Mouse (Mus musculus) left cerebral cortex, adult 2 months (tissue): ENCODE measurements around the gene Irak1. TPM values are rescaled to one million over a fixed set of nuclear protein-coding genes. Genes with fewer than 3 reads are reported as not detected.

Source experiments
- DNase-seq, 2 experiments: peaks; one replicate each; pipeline ENCODE4 v3.0.0; 2021 to 2022; ENCODE audit warnings: low spot score in 2 of 2, mixed read lengths in 1 of 2; ENCODE audit errors: extremely low spot score in 1 of 2
- H3K27ac ChIP-seq: fragments of 200-600 bp; 2 replicates; pipeline ENCODE4 v1.8.1; 2022
- H3K4me3 ChIP-seq: fragments of 200-600 bp; 2 replicates; pipeline ENCODE4 v1.8.1; 2022
- CTCF ChIP-seq: fragments of 200-600 bp; IDR thresholded peaks from 2 replicates; pipeline ENCODE4 v1.8.1; 2022; ENCODE audit warnings: antibody characterized with exemption, mild to moderate bottlenecking, moderate library complexity
- intact Hi-C: fragments of 180-260 bp; cut with DNase I; formaldehyde crosslinking; loops from one replicate; pipeline ENCODE4 v1.15.1; 2025
- long read RNA-seq, 2 experiments: library from polyadenylated mRNA; stranded (forward); transcript quantifications; one replicate each; pipeline ENCODE4 v2.0.0; 2021; ENCODE audit warnings: borderline mapping rate in 2 of 2
- total RNA-seq, 2 experiments: library from RNA; stranded (reverse); gene quantifications; 2 replicates each; pipeline ENCODE4 v1.2.3; 2021

Irak1 gene
- 10 to 100 TPM; 47.9 to 54.2 TPM for total RNA-seq
- long read RNA-seq, experiment 1, transcript Irak1-204 (14 exons, 3,825 nt): minor isoform, 5 of 84 reads
- long read RNA-seq, experiment 1, transcript Irak1-206 (14 exons, 3,835 nt): major isoform, 20 of 84 reads
- long read RNA-seq, experiment 1, partial matches to known transcripts: 9 of 84 reads
- long read RNA-seq, experiment 1, other reads (novel, unspliced or antisense): 48 of 84 reads
- long read RNA-seq, experiment 2, transcript Irak1-204 (14 exons, 3,825 nt): minor isoform, 9 of 73 reads
- long read RNA-seq, experiment 2, transcript Irak1-206 (14 exons, 3,835 nt): major isoform, 20 of 73 reads
- long read RNA-seq, experiment 2, partial matches to known transcripts: 11 of 73 reads
- long read RNA-seq, experiment 2, other reads (novel, unspliced or antisense): 29 of 73 reads

DNA sequence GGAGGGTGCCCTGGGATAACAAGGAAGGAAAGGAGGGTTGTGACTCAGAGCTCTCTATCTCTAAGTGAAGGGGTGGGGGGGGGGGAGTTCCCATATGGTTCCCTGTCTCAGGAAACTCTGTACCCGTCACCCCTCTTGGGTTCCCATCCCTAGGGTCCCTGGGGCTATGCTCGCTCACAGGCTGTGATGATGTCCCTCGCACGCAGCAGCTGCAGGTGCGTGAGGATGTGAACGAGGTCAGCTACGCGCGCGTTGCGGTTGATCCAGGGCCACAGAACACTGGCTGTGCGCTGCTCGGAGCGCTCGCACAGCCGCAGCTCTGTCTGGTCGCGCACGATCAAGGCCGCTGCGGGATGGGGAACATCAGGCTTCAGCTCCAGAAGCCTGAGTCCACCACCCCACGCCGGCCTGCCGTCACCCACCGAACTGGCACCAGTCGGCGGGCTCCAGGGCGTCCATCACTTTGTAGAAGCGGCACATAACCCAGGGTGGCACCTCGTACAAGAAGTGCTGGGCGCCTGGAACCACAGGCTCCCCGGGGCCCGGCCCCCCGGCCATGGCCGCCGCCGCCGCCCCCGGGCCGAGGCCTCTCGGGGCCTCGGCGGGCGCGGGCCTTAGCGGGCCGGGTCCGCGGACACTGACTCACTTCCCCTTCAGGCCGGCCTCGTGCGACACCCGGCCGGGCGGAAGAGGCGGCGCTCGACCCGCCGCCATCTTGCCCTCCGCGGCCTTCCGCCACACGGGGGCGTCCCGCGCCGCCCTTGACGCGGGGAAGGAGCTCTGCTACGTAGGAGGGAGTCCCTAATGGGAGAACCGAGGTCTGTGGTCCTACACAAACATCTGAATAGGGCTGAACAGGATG, at the start of gene Irak1:
TSS of gene Irak1 (minus strand) at position 731 of the 862 bp plus-strand sequence.
- peak; percentile 56 for TF ChIP-seq CTCF
- intact Hi-C loops: loop anchor here (1.0 to 5.0 kb wide), 4 partner anchors 21 to 224 kb away; partner anchors contain the start of gene Flna
- peak; percentile 65 to 75 for DNase-seq

DNA sequence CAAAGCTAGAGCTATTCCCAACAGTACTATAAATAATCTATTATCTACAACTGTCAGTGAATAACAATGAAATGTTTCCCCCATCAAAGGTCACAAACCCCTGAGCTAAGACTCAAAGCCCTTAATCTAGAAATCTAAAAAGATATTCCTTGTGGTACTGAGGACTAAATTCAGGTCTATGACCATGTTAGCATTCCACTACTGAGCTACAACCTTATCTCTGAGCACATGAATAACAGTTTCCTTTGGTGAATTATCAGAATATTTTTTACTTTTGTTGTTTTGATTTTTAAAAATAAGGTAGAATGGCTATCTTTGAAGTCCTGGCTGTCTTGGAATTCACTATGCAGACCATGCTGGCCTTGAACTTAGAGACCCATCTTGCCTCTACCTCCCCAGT, 47.1 kb upstream of the Irak1 start:
- no peak overlapping the region for H3K27ac ChIP-seq
- DNase-seq: no peak
- intact Hi-C loops: no loop called here
- no peak overlapping the region for H3K4me3 ChIP-seq
- TF ChIP-seq CTCF: no peak

More for the DNA sequence above, at the start of gene Irak1:
- Histone ChIP-seq H3K27ac (peak within 1 kb of the TSS; percentile 90), H3K4me3 (peak within 1 kb of the TSS; percentile 55)

DNA sequence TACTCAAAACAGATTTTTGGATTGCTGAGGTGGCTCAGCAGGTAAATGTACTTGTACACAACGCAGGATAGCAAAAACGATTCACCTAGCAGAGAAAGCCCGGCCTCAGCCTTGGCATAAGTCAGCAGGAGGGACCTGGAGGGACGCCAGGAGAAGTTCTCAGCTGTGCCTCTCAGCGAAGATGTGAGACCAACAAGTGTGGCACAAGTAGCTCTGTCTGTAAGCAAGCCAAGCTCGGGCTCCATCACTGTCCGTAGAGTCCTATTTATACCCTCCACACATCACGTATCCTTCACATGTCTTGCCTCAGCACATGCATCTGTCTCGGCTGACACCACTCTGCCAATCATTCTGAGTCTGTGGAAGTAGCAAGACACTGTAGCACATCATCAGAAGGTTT, 44.2 kb upstream of the Irak1 start:
- intact Hi-C loops: no loop called here
- no peak for TF ChIP-seq CTCF
- DNase-seq: peak in 1 of 2 experiments; percentile 13
- no peak overlapping the region for H3K4me3 ChIP-seq
- H3K27ac ChIP-seq: no peak overlapping the region

DNA sequence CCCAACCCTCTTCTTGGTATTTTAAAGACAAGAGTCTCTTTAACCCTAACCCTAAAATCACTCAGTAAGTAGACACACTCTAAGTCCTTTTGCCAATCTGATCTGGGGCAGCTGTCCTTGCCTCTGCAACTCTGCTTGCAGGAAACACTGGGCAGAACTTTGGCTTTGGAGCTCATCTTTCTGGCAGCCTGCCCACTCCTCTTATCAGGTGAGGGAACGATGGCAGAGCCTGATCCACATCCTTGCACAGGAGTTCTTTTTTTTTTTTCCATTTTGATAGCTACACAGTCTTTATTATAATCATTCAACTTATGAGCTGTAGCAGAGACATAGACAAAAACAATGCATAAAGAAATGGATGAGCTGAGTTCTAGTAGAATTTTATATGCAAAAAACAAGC, 21.4 kb upstream of the Irak1 start:
- no peak for DNase-seq
- no peak for TF ChIP-seq CTCF
- intact Hi-C loops: loop anchor here (2.0 kb wide), 1 partner anchor 20 kb away; no protein-coding TSS in a partner anchor
- H3K27ac ChIP-seq: no peak overlapping the region
- no peak overlapping the region for H3K4me3 ChIP-seq

- Histone ChIP-seq H3K27ac (no peak overlapping the region), H3K4me3 (no peak overlapping the region)
- no peak for DNase-seq
- no peak for TF ChIP-seq CTCF
- intact Hi-C loops: no loop called here
Measured at GRCm38 (mm10) chrX:74037702-74038375, 14.1 kb upstream of the Irak1 start.

- Histone ChIP-seq H3K4me3 (no peak overlapping the region), H3K27ac (no peak overlapping the region)
- intact Hi-C loops: no loop called here
- no peak for DNase-seq
- no peak for TF ChIP-seq CTCF
Measured at GRCm38 (mm10) chrX:74030000-74030399, 6.3 kb upstream of the Irak1 start.

DNA sequence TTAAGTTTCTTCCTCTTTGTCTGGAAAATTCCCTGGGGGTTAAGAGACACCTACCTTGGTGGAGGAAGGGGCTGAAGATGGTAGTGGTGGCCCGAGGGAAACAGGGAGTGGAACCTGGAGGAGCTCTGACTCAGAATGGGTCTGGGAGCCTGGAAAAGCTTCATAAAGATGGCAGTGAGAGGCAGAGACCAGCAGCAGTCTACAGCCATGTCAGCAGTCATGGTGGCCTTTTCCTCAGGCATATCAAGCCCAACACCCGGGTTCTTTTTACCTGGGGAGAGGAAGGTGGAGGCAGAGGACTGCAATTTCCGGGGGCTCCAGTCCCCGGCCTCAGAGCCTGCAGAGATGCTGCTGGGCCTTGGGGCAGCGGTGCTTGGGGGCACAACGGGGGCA, 927 bp downstream of the Irak1 start:
- intact Hi-C loops: loop anchor here (1.0 to 5.0 kb wide), 3 partner anchors 55 to 225 kb away; partner anchors contain the start of gene Flna
- H3K27ac ChIP-seq: peak overlapping the region; percentile 90

GRCm38 (mm10) chrX:74014597-74014996, 9.1 kb downstream of the Irak1 start:
- no peak for DNase-seq
- no peak for TF ChIP-seq CTCF
- intact Hi-C loops: no loop called here
- Histone ChIP-seq H3K4me3 (no peak overlapping the region), H3K27ac (no peak overlapping the region)

More for the DNA sequence above, 927 bp downstream of the Irak1 start:
- TF ChIP-seq CTCF: no peak
- H3K4me3 ChIP-seq: peak overlapping the region; percentile 55
- no peak for DNase-seq

- Histone ChIP-seq H3K27ac (no peak overlapping the region), H3K4me3 (no peak overlapping the region)
- intact Hi-C loops: no loop called here
- no peak for TF ChIP-seq CTCF
- no peak for DNase-seq
Measured at GRCm38 (mm10) chrX:74008063-74008462, 15.7 kb downstream of the Irak1 start.

- Histone ChIP-seq H3K27ac (no peak overlapping the region), H3K4me3 (no peak overlapping the region)
- no peak for TF ChIP-seq CTCF
- intact Hi-C loops: no loop called here
- no peak for DNase-seq
Measured at GRCm38 (mm10) chrX:74006401-74006800, 17.3 kb downstream of the Irak1 start.

DNA sequence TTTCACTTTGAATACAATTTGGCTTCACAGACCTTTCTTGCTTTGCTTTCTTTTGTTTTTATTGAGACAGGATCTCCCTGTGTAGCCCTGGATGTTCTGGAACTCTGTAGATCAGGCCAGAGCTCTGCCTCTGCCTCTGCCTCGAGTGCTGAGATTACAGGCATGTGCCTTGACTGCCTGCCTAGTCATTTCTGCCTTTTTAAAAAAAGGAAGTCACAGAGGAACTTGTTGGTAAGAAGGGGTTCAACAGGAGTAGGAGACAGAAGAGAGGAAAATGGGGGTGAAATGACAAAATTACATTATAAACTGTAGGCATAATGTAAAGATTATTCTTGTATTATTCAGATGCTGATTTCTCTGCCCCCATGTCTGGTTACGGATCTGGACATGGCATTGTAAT, 20.1 kb downstream of the Irak1 start:
- no peak overlapping the region for H3K27ac ChIP-seq

More for the DNA sequence above, 20.1 kb downstream of the Irak1 start:
- intact Hi-C loops: no loop called here
- no peak for TF ChIP-seq CTCF
- H3K4me3 ChIP-seq: no peak overlapping the region
- DNase-seq: no peak
